Mouse (Mus musculus) myocyte (in vitro differentiated cells): Measurements from ENCODE around the gene Tesc. TPM values are rescaled to one million over a fixed set of nuclear protein-coding genes. Genes with fewer than 3 reads are reported as not detected.

Experiments used
- H3K27me3 ChIP-seq: one replicate; pipeline ENCODE4 v1.6.1; 2011; ENCODE audit not compliant: control insufficient read depth, insufficient read depth, insufficient read length
- H3K36me3 ChIP-seq: one replicate; pipeline ENCODE4 v1.6.1; 2011; ENCODE audit not compliant: control insufficient read depth, insufficient read depth
- H3K4me2 ChIP-seq: one replicate; pipeline ENCODE4 v1.6.1; 2011; ENCODE audit warnings: low read depth, control low read depth
- H3K4me3 ChIP-seq: one replicate; pipeline ENCODE4 v1.5.1; 2011; ENCODE audit warnings: mild to moderate bottlenecking, control low read depth, moderate library complexity
- H3K79me2 ChIP-seq: one replicate; pipeline ENCODE4 v1.6.1; 2011; ENCODE audit not compliant: control insufficient read depth, insufficient read depth
- H3ac ChIP-seq: one replicate; pipeline ENCODE4 v1.6.1; 2011; ENCODE audit not compliant: control insufficient read depth, insufficient read length
- CEBPB ChIP-seq: IDR thresholded peaks from 2 replicates; pipeline ENCODE4 v1.6.1; 2011; ENCODE audit warnings: mild to moderate bottlenecking, moderate library complexity; ENCODE audit not compliant: poor library complexity, insufficient read depth, severe bottlenecking
- E2F4 ChIP-seq: IDR thresholded peaks from one replicate; pipeline ENCODE4 v1.6.1; 2011; ENCODE audit warnings: mild to moderate bottlenecking, control low read depth, moderate library complexity; ENCODE audit not compliant: insufficient read depth
- MAX ChIP-seq: IDR thresholded peaks from one replicate; pipeline ENCODE4 v1.6.1; 2011; ENCODE audit warnings: low read depth, mild to moderate bottlenecking, control low read depth
- MYOD1 ChIP-seq, 3 experiments: IDR thresholded peaks; one replicate each; pipeline ENCODE4 v1.6.1; 2011; ENCODE audit warnings: control low read depth in 2 of 3, low read depth in 2 of 3, mild to moderate bottlenecking in 2 of 3, moderate library complexity in 1 of 3; ENCODE audit not compliant: insufficient read length in 2 of 3, control insufficient read depth in 1 of 3
- MYOG ChIP-seq, 3 experiments: IDR thresholded peaks; one replicate each; pipeline ENCODE4 v1.6.1; 2011; ENCODE audit warnings: control low read depth in 2 of 3, low read depth in 2 of 3, mild to moderate bottlenecking in 2 of 3; ENCODE audit not compliant: insufficient read length in 2 of 3, control insufficient read depth in 1 of 3, insufficient read depth in 1 of 3
- POLR2A ChIP-seq: IDR thresholded peaks from one replicate; pipeline ENCODE4 v1.6.1; 2011; ENCODE audit warnings: low read depth, mild to moderate bottlenecking, control low read depth, moderate library complexity; ENCODE audit not compliant: insufficient read length
- POLR2AphosphoS2 ChIP-seq: IDR thresholded peaks from one replicate; pipeline ENCODE4 v1.6.1; 2011; ENCODE audit warnings: low read depth, control low read depth; ENCODE audit not compliant: insufficient read length
- REST ChIP-seq: IDR thresholded peaks from one replicate; pipeline ENCODE4 v1.6.1; 2011; ENCODE audit warnings: mild to moderate bottlenecking, control low read depth, moderate library complexity; ENCODE audit not compliant: insufficient read depth, insufficient read length
- SRF ChIP-seq: IDR thresholded peaks from one replicate; pipeline ENCODE4 v1.6.1; 2011; ENCODE audit warnings: low read depth; ENCODE audit not compliant: control insufficient read depth, insufficient read length
- TCF12 ChIP-seq: IDR thresholded peaks from one replicate; pipeline ENCODE4 v1.6.1; 2011; ENCODE audit warnings: mild to moderate bottlenecking, control low read depth; ENCODE audit not compliant: poor library complexity, insufficient read depth, severe bottlenecking
- TCF3 ChIP-seq: IDR thresholded peaks from one replicate; pipeline ENCODE4 v1.6.1; 2011; ENCODE audit warnings: low read depth, control low read depth; ENCODE audit not compliant: insufficient read length
- USF1 ChIP-seq: IDR thresholded peaks from one replicate; pipeline ENCODE4 v1.6.1; 2011; ENCODE audit warnings: low read depth, mild to moderate bottlenecking, control low read depth, moderate library complexity
- polyA plus RNA-seq: library from polyadenylated mRNA; unstranded; fragments of >200 nt; fragmentation: generic; extraction: Trizol; gene quantifications from one replicate; pipeline ENCODE4 v1.2.1, GENCODE M21; 2012; ENCODE audit warnings: missing spikeins

The Tesc gene
- polyA plus RNA-seq, 1 experiment = 3.1 TPM

GRCm38 (mm10) chr5:118089102-118089501 is 61.6 kb downstream of the Tesc start:
- TF ChIP-seq POLR2A = no peak
- no peak for TF ChIP-seq E2F4
- TF ChIP-seq REST = no peak
- no peak for TF ChIP-seq SRF
- no peak for TF ChIP-seq MYOD1 (IDR thresholded peaks at IDR 0.05; ENCODE audit: control insufficient read depth in 1 of 3, insufficient read length in 2 of 3, low read depth in 2 of 3)
- TF ChIP-seq MAX = no peak
- TF ChIP-seq TCF12 = no peak
- no peak for TF ChIP-seq CEBPB
- no peak for TF ChIP-seq TCF3
- H3K4me3 ChIP-seq = no peak overlapping the region
- no peak overlapping the region for H3ac ChIP-seq
- no peaks in the 10 kb centered on the region for H3K27me3 ChIP-seq
- no peaks in the 10 kb centered on the region for H3K79me2 ChIP-seq
- H3K36me3 ChIP-seq = peaks cover 13% of the 10 kb centered on the region
- no peak overlapping the region for H3K4me2 ChIP-seq

GRCm38 (mm10) chr5:118090101-118090500 is 62.6 kb downstream of the Tesc start:
- Histone ChIP-seq H3K27me3 (no peaks in the 10 kb centered on the region), H3K4me3 (no peak overlapping the region), H3K4me2 (no peak overlapping the region), H3K79me2 (no peaks in the 10 kb centered on the region), H3K36me3 (peaks cover 20% of the 10 kb centered on the region), H3ac (no peak overlapping the region)
- TF ChIP-seq MYOD1 (IDR thresholded peaks at IDR 0.05; ENCODE audit: control insufficient read depth in 1 of 3, insufficient read length in 2 of 3, low read depth in 2 of 3) = no peak
- no peak for TF ChIP-seq TCF12

- Histone ChIP-seq H3K4me2 (no peak overlapping the region), H3K36me3 (peaks cover 27% of the 10 kb centered on the region), H3ac (no peak overlapping the region), H3K4me3 (no peak overlapping the region), H3K27me3 (no peaks in the 10 kb centered on the region), H3K79me2 (no peaks in the 10 kb centered on the region)
- TF ChIP-seq E2F4 (no peak), SRF (no peak), REST (no peak), TCF12 (no peak), MYOD1 (IDR thresholded peaks at IDR 0.05; ENCODE audit: control insufficient read depth in 1 of 3, insufficient read length in 2 of 3, low read depth in 2 of 3) (no peak), CEBPB (no peak), MYOG (IDR thresholded peaks at IDR 0.05; ENCODE audit: control insufficient read depth in 1 of 3, insufficient read depth in 1 of 3, insufficient read length in 2 of 3, low read depth in 2 of 3) (no peak), POLR2A (no peak), MAX (no peak)
Measured at GRCm38 (mm10) chr5:118090837-118091236, 63.3 kb downstream of the Tesc start.

- Histone ChIP-seq H3K79me2 (no peaks in the 10 kb centered on the region), H3K4me3 (no peak overlapping the region), H3ac (no peak overlapping the region), H3K36me3 (peaks cover 39% of the 10 kb centered on the region), H3K4me2 (no peak overlapping the region), H3K27me3 (no peaks in the 10 kb centered on the region)
- TF ChIP-seq E2F4 (no peak), REST (no peak), MYOD1 (IDR thresholded peaks at IDR 0.05; ENCODE audit: control insufficient read depth in 1 of 3, insufficient read length in 2 of 3, low read depth in 2 of 3) (no peak), POLR2A (no peak), SRF (no peak), MAX (no peak), TCF3 (no peak), CEBPB (no peak), MYOG (IDR thresholded peaks at IDR 0.05; ENCODE audit: control insufficient read depth in 1 of 3, insufficient read depth in 1 of 3, insufficient read length in 2 of 3, low read depth in 2 of 3) (no peak), USF1 (no peak), POLR2AphosphoS2 (no peak), TCF12 (no peak)
Measured at GRCm38 (mm10) chr5:118093321-118094035, 65.9 kb downstream of the Tesc start.

GRCm38 (mm10) chr5:118095433-118095832 is 67.9 kb downstream of the Tesc start:
- Histone ChIP-seq H3K79me2 (no peaks in the 10 kb centered on the region), H3K36me3 (peaks cover 37% of the 10 kb centered on the region), H3K4me3 (no peak overlapping the region), H3K4me2 (no peak overlapping the region), H3ac (no peak overlapping the region), H3K27me3 (no peaks in the 10 kb centered on the region)
- TF ChIP-seq TCF12 (no peak), TCF3 (no peak), SRF (no peak), CEBPB (no peak), MYOD1 (IDR thresholded peaks at IDR 0.05; ENCODE audit: control insufficient read depth in 1 of 3, insufficient read length in 2 of 3, low read depth in 2 of 3) (no peak), POLR2AphosphoS2 (no peak), E2F4 (no peak), POLR2A (no peak), USF1 (no peak)
